Mouse (Mus musculus) stomach, postnatal 0 days (tissue): Measurements from ENCODE around the gene E330017A01Rik. TPM values are rescaled to one million over a fixed set of nuclear protein-coding genes. Genes with fewer than 3 reads are reported as not detected.
"Not testable (repeated sequence)": the region's sequence is repeated elsewhere in the genome, so short reads cannot be mapped to it uniquely, and the experiment has no call there.

Experiments used
- ATAC-seq: fragments of 200-750 bp; cut with Nextera tagmentation; 2 replicates; pipeline ENCODE4 v1.8.0; 2017; ENCODE audit not compliant: low FRiP score, low TSS enrichment
- DNase-seq: peaks from one replicate; pipeline ENCODE4 v3.0.0-alpha.2; 2016; ENCODE audit warnings: low spot score
- H3K27ac ChIP-seq: fragments of 300-500 bp; sonication (generic); replicated peaks from 2 replicates; pipeline ENCODE4 v1.5.1; 2014; ENCODE audit warnings: mild to moderate bottlenecking, control low read depth
- H3K27me3 ChIP-seq: fragments of 300-500 bp; sonication (generic); 2 replicates; pipeline ENCODE4 v1.6.1; 2014; ENCODE audit warnings: low read length; ENCODE audit not compliant: control insufficient read depth, insufficient read depth
- H3K36me3 ChIP-seq: fragments of 300-500 bp; sonication (generic); 2 replicates; pipeline ENCODE4 v1.6.1; 2014; ENCODE audit warnings: low read length, mixed read lengths; ENCODE audit not compliant: control insufficient read depth, insufficient read depth
- H3K4me1 ChIP-seq: fragments of 300-500 bp; sonication (generic); replicated peaks from 2 replicates; pipeline ENCODE4 v1.6.1; 2014; ENCODE audit warnings: antibody characterized with exemption; ENCODE audit not compliant: control insufficient read depth, insufficient read depth
- H3K4me2 ChIP-seq: fragments of 300-500 bp; sonication (generic); replicated peaks from 2 replicates; pipeline ENCODE4 v1.6.1; 2014; ENCODE audit warnings: low read depth, mild to moderate bottlenecking, control low read depth, moderate library complexity
- H3K4me3 ChIP-seq: fragments of 300-500 bp; sonication (generic); 2 replicates; pipeline ENCODE4 v1.5.1; 2014; ENCODE audit warnings: low read depth, low read length, control low read depth
- H3K9ac ChIP-seq: fragments of 300-500 bp; sonication (generic); 2 replicates; pipeline ENCODE4 v1.6.1; 2014; ENCODE audit warnings: mild to moderate bottlenecking, low read length, control low read depth, mixed read lengths
- H3K9me3 ChIP-seq: fragments of 300-500 bp; sonication (generic); 2 replicates; pipeline ENCODE4 v1.6.1; 2016; ENCODE audit warnings: low read length; ENCODE audit not compliant: control insufficient read depth
- CTCF ChIP-seq: IDR thresholded peaks from 2 replicates; pipeline ENCODE4 v1.5.1; 2016; ENCODE audit warnings: antibody characterized with exemption, low read depth, mild to moderate bottlenecking, moderate library complexity
- EP300 ChIP-seq: optimal IDR thresholded peaks from 2 replicates; pipeline ENCODE3; 2016; ENCODE audit warnings: antibody characterized with exemption
- WGBS: fragments of 180-500 bp; shearing (Covaris S2); extraction: QIAGEN DNeasy Blood & Tissue Kit; methylation state at CpG from one replicate; pipeline ENCODE4 v1.1.7; 2014; 5-methylcytosine and 5-hydroxymethylcytosine counted together
- polyA plus RNA-seq: library from polyadenylated mRNA; unstranded; fragments of >200 nt; fragmentation: Nextera tagmentation; extraction: Ambion mirVana; gene quantifications from 2 replicates; pipeline ENCODE4 v1.2.1, GENCODE M21; 2015

The E330017A01Rik gene
- polyA plus RNA-seq, 1 experiment from 2014 or later: not detected

DNA sequence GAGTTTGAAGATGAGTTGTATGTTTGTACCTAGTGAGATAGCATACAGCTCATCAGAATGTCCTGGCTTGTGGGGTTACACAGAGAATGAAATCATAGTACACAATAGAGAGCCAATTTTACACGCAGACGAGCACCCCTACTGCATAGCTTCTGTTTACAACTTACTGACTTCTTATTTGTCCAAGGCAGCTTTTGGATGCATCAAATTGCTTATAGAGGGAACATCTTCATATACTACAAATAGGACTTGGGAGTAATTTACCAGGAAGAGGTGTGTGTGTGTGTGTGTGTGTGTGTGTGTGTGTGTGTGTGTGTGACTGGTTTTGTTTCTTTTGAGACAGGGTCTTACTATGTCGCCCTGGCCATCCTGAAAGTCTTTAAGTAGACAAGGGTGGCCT lies 30.0 kb upstream of the E330017A01Rik start:
- no peak overlapping the region for H3K4me3 ChIP-seq
- H3K9ac ChIP-seq: no peak overlapping the region
- DNase-seq (peak; percentile 11), ATAC-seq (no peak)
- no peaks in the 10 kb centered on the region for H3K27me3 ChIP-seq
- H3K36me3 ChIP-seq: no peaks in the 10 kb centered on the region
- no peak for TF ChIP-seq EP300
- no peak for TF ChIP-seq CTCF
- 77% methylated on average over 3 of the region's 3 CpGs for WGBS
- no peaks in the 10 kb centered on the region for H3K9me3 ChIP-seq
- no peak overlapping the region for H3K4me2 ChIP-seq
- no peak overlapping the region for H3K27ac ChIP-seq
- H3K4me1 ChIP-seq: no peaks in the 10 kb centered on the region

DNA sequence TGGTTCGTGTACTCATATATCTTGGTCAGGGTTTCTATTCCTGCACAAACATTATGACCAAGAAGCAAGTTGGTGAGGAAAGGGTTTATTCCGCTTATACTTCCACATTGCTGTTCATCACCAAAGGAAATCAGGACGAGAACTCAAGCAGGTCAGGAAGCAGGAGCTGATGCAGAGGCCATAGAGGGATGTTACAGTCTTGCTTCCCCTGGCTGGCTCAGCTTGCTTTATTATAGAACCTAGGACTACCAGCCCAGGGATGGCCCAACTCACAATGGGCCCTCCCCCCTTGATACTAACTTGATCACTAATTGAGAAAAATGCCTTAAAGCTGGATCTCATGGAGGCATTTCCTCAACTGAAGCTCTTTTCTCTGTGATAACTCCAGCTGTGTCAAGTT lies 28.1 kb upstream of the E330017A01Rik start:
- H3K27ac ChIP-seq, H3K4me1 ChIP-seq, H3K4me2 ChIP-seq, ATAC-seq, H3K4me3 ChIP-seq, H3K9me3 ChIP-seq, H3K9ac ChIP-seq, H3K27me3 ChIP-seq, H3K36me3 ChIP-seq: not testable (repeated sequence)
- WGBS: 82% methylated on average over 3 of the region's 3 CpGs
- DNase-seq: peak; percentile 5

DNA sequence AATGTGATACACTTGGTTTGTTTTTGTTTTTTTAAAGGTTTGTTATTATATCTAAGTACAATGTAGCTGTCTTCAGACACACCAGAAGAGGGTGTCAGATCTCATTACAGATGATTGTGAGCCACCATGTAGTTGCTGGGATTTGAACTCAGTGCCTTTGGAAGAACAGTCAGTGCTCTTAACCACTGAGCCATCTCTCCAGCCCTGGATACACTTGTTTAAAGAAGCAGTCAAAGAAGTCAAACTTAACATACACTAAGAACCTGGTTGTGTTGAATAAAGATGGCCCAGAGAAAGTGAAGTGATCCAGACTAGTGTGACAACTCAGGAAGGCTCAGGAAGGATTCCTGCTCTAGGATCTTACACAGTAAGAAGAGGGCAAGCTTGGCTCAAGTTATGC lies 26.6 kb upstream of the E330017A01Rik start:
- H3K36me3 ChIP-seq, H3K27ac ChIP-seq, H3K4me3 ChIP-seq, H3K27me3 ChIP-seq, H3K9ac ChIP-seq, ATAC-seq, DNase-seq, H3K4me2 ChIP-seq, H3K4me1 ChIP-seq, H3K9me3 ChIP-seq: not testable (repeated sequence)

DNA sequence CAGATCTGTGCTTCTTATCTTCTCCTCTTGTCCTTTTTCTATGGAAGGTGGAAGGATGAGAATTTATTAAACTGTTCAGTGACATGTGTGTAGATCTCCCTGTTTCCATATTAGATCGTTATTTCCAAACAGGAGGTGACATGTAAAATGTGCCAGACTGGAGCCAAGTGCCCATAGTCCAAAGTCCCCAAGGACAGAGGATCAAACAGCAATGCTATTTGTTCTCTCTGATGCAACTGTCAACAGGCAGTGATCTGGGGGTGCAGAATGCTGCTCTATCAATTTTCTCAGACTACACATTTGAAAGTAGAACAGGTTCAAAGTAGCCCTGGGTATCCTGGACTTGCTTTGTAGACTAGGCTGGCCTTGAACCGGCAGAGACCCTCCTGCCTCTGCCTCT lies 25.3 kb upstream of the E330017A01Rik start:
- Histone ChIP-seq H3K4me1 (no peaks in the 10 kb centered on the region), H3K4me2 (no peak overlapping the region), H3K9ac (no peak overlapping the region), H3K27me3 (no peaks in the 10 kb centered on the region), H3K27ac (no peak overlapping the region), H3K4me3 (no peak overlapping the region), H3K9me3 (no peaks in the 10 kb centered on the region), H3K36me3 (no peaks in the 10 kb centered on the region)
- TF ChIP-seq EP300 (no peak), CTCF (no peak)
- WGBS: 82% methylated on average over 2 of the region's 2 CpGs
- ATAC-seq (no peak), DNase-seq (peak; percentile 6)

DNA sequence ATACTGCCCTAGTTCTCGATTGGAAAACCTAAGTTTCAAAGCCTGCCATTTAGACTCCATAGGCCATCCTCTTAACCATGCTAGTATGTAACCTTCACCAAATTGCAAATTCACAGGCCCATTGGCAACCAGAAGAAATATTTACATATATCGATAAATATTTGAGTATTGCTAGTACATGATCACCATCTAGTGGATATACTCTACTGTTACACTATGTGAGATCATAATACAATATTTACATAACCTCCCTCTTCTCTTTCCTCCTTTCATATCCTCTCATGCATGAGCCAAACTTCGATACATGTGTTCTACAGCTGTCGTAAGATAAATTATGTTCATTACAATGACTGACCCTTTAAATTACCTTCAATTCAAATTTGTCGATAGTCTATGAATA lies 24.5 kb upstream of the E330017A01Rik start:
- Histone ChIP-seq H3K4me2 (no peak overlapping the region), H3K27me3 (no peaks in the 10 kb centered on the region), H3K9ac (no peak overlapping the region), H3K36me3 (no peaks in the 10 kb centered on the region), H3K4me3 (no peak overlapping the region), H3K4me1 (no peaks in the 10 kb centered on the region), H3K9me3 (no peaks in the 10 kb centered on the region), H3K27ac (no peak overlapping the region)
- TF ChIP-seq CTCF (peak; percentile 78), EP300 (no peak)
- ATAC-seq: peak; percentile 67
- 33% methylated on average over 5 of the region's 5 CpGs for WGBS
- DNase-seq: peak; percentile 5

DNA sequence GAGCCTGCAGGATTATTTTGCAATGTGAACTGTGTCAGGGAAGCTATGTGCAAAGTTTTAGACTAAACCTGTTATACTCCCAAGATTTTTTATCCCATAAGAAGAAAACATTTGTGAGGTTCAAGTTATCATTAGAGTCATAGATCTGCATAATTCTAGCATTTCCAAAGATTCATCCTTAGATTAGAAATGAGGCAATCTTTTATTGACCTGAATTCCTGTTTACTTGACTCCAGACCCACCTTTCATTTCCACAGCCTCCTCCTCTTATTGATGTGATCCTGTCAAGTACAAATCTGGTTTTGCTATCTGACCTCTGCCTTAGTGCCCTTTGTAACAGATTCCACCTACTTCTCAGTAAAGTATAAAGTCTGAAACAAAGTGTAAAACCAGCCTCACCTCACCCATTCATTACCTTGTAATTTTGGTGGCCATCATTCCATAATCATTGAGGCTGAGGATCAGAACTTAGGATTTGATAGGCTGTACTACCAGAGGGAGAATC lies 23.8 kb upstream of the E330017A01Rik start:
- Histone ChIP-seq H3K4me2 (no peak overlapping the region), H3K9me3 (no peaks in the 10 kb centered on the region), H3K4me3 (no peak overlapping the region), H3K4me1 (no peaks in the 10 kb centered on the region), H3K27ac (no peak overlapping the region), H3K9ac (no peak overlapping the region), H3K27me3 (no peaks in the 10 kb centered on the region), H3K36me3 (no peaks in the 10 kb centered on the region)
- no peak for DNase-seq
- TF ChIP-seq CTCF (no peak), EP300 (no peak)
- ATAC-seq: no peak
